ENCODE assay signal across 9 mouse cellular contexts in genomic region chr10:111099059-111099811, GRCm38 (mm10).
A peak's percentile ranks its signal among the peaks of the same experiment; 100 is the strongest.
DNase-seq lines count a peak whose midpoint lies in the region; ATAC-seq and TF ChIP-seq lines count a peak whose summit lies in the region.
"Had no signal": no experiment of that assay in that cellular context is flagged by ENCODE, and none has a peak within 500 bp of the region (broad histone marks: within the 10 kb centered on the region; RNA-seq: fewer than 3 reads in every experiment).

No protein-coding gene starts in this region.

- no peak overlapping the region for H3K4me3 ChIP-seq in heart, postnatal 0 days (ENCODE audit: low read depth, low read length)
- no peak overlapping the region for H3K4me3 ChIP-seq in embryonic facial prominence, embryonic 13.5 days
- no peak overlapping the region for H3K4me3 ChIP-seq in hindbrain, embryonic 12.5 days
- H3K4me3 ChIP-seq in midbrain, embryonic 16.5 days (ENCODE audit: low read depth, low read length), result no peak overlapping the region
- H3K4me3 ChIP-seq: embryonic facial prominence, embryonic 15.5 days had no signal

- H3K9me3 ChIP-seq in heart, postnatal 0 days (replicated peaks; ENCODE audit: control insufficient read depth, low read length), result no peaks in the 10 kb centered on the region
- no peaks in the 10 kb centered on the region for H3K9me3 ChIP-seq in embryonic facial prominence, embryonic 13.5 days
- no peaks in the 10 kb centered on the region for H3K9me3 ChIP-seq in hindbrain, embryonic 12.5 days (replicated peaks)
- H3K9me3 ChIP-seq in midbrain, embryonic 16.5 days (replicated peaks; ENCODE audit: control insufficient read depth, low read length, poor library complexity, severe bottlenecking), result no peaks in the 10 kb centered on the region
- H3K9me3 ChIP-seq: embryonic facial prominence, embryonic 15.5 days had no signal

- H3K27me3 ChIP-seq in heart, postnatal 0 days (ENCODE audit: control insufficient read depth, insufficient read depth, low read length), result no peaks in the 10 kb centered on the region
- no peaks in the 10 kb centered on the region for H3K27me3 ChIP-seq in embryonic facial prominence, embryonic 13.5 days
- no peaks in the 10 kb centered on the region for H3K27me3 ChIP-seq in hindbrain, embryonic 12.5 days
- no peaks in the 10 kb centered on the region for H3K27me3 ChIP-seq in midbrain, embryonic 16.5 days (ENCODE audit: control insufficient read depth, insufficient read depth, low read depth, low read length)
- H3K27me3 ChIP-seq: embryonic facial prominence, embryonic 15.5 days had no signal

- 84% methylated on average over 5 of the region's 5 CpGs for WGBS in heart, postnatal 0 days
- 61% methylated on average over 5 of the region's 5 CpGs for WGBS in embryonic facial prominence, embryonic 13.5 days
- 69% methylated on average over 5 of the region's 5 CpGs for WGBS in hindbrain, embryonic 12.5 days
- 46% methylated on average over 5 of the region's 5 CpGs for WGBS in midbrain, embryonic 16.5 days

- DNase-seq in heart, postnatal 0 days (ENCODE audit: low spot score), result no peak
- DNase-seq in heart, postnatal 25 days (ENCODE audit: low spot score), result no peak
- DNase-seq in adrenal gland, postnatal 10 days, result no peak
- no peak for DNase-seq in layer of hippocampus, postnatal 10 days (ENCODE audit: low spot score in 2 of 2)
- no peak for DNase-seq in lung, postnatal 36 days

- H3K4me2 ChIP-seq in heart, postnatal 0 days (ENCODE audit: low read depth, low read length), result no peak overlapping the region
- no peak overlapping the region for H3K4me2 ChIP-seq in embryonic facial prominence, embryonic 13.5 days
- H3K4me2 ChIP-seq in hindbrain, embryonic 12.5 days (replicated peaks), result no peak overlapping the region
- H3K4me2 ChIP-seq in midbrain, embryonic 16.5 days (ENCODE audit: low read length), result no peak overlapping the region
- H3K4me2 ChIP-seq: embryonic facial prominence, embryonic 15.5 days had no signal

- no peak for ATAC-seq in heart, postnatal 0 days (ENCODE audit: insufficient read depth, low read depth)
- no peak for ATAC-seq in embryonic facial prominence, embryonic 13.5 days (ENCODE audit: insufficient number of reproducible peaks, insufficient read depth, low FRiP score, low TSS enrichment, low read depth)
- peak; percentile 38; the same call in 1 of the 2 replicates for ATAC-seq in hindbrain, embryonic 12.5 days (ENCODE audit: low FRiP score)
- peak; percentile 62 for ATAC-seq in midbrain, embryonic 16.5 days

- H3K27ac ChIP-seq in heart, postnatal 0 days (ENCODE audit: low read depth), result peak overlapping the region; percentile 36; the same call in 1 of the 2 replicates
- H3K27ac ChIP-seq in embryonic facial prominence, embryonic 13.5 days, result 0 out of 2 replicates have a peak overlapping the region, but pooled peaks have one; percentile 39
- peak overlapping the region; percentile 64 for H3K27ac ChIP-seq in hindbrain, embryonic 12.5 days
- H3K27ac ChIP-seq in midbrain, embryonic 16.5 days (ENCODE audit: low read length), result peak overlapping the region; percentile 79
- H3K27ac ChIP-seq: embryonic facial prominence, embryonic 15.5 days had no signal

- TF ChIP-seq EP300 in heart, postnatal 0 days (IDR thresholded peaks at IDR 0.05; ENCODE audit: low read depth), result no peak

- peaks cover 17% of the 10 kb centered on the region; the same call in 1 of the 2 replicates for H3K4me1 ChIP-seq in heart, postnatal 0 days (ENCODE audit: control insufficient read depth, insufficient read depth)
- peaks cover 25% of the 10 kb centered on the region for H3K4me1 ChIP-seq in embryonic facial prominence, embryonic 13.5 days
- peaks cover 12% of the 10 kb centered on the region for H3K4me1 ChIP-seq in hindbrain, embryonic 12.5 days
- H3K4me1 ChIP-seq in midbrain, embryonic 16.5 days (ENCODE audit: control insufficient read depth, insufficient read depth, low read length), result peaks cover 8% of the 10 kb centered on the region

- H3K9ac ChIP-seq in heart, postnatal 0 days (replicated peaks; ENCODE audit: low read depth, low read length), result no peak overlapping the region
- no peak overlapping the region for H3K9ac ChIP-seq in embryonic facial prominence, embryonic 13.5 days
- no peak overlapping the region for H3K9ac ChIP-seq in hindbrain, embryonic 12.5 days
- H3K9ac ChIP-seq in midbrain, embryonic 16.5 days (ENCODE audit: low read depth, low read length), result peak overlapping the region; percentile 36; the same call in 1 of the 2 replicates
- H3K9ac ChIP-seq: embryonic facial prominence, embryonic 15.5 days had no signal

- intact Hi-C loops in heart, postnatal 25 days (cut with DNase I), result loop anchor here (5.0 to 10.0 kb wide), 2 partner anchors 54 to 92 kb away; no protein-coding TSS in a partner anchor

- TF ChIP-seq CTCF in heart, postnatal 0 days (IDR thresholded peaks at IDR 0.05; ENCODE audit: low read depth), result no peak

- H3K36me3 ChIP-seq in heart, postnatal 0 days (replicated peaks; ENCODE audit: control insufficient read depth, insufficient read depth, low read length), result no peaks in the 10 kb centered on the region
- H3K36me3 ChIP-seq in embryonic facial prominence, embryonic 13.5 days, result no peaks in the 10 kb centered on the region
- H3K36me3 ChIP-seq in hindbrain, embryonic 12.5 days, result no peaks in the 10 kb centered on the region
- H3K36me3 ChIP-seq in midbrain, embryonic 16.5 days (ENCODE audit: control insufficient read depth, insufficient read depth, low read length), result no peaks in the 10 kb centered on the region
- H3K36me3 ChIP-seq: embryonic facial prominence, embryonic 15.5 days had no signal

Comparison
In these comparisons a context has a peak if more than half of its experiments do, and no peak if none do; other contexts are left out.
1. ATAC-seq: peak in hindbrain, embryonic 12.5 days (single experiment) and midbrain, embryonic 16.5 days (single experiment); none in heart, postnatal 0 days (single experiment) and embryonic facial prominence, embryonic 13.5 days (single experiment).
2. Peak in every context shown above with its lines, with median percentiles within 50 percentile points of each other: H3K27ac ChIP-seq.